Mouse (Mus musculus) heart, adult 18-20 months (tissue): Measurements from ENCODE around the gene Osgep. TPM values are rescaled to one million over a fixed set of nuclear protein-coding genes. Genes with fewer than 3 reads are reported as not detected.
"Not testable (repeated sequence)": the region's sequence is repeated elsewhere in the genome, so short reads cannot be mapped to it uniquely, and the experiment has no call there.

Source experiments
- DNase-seq, 2 experiments: peaks; one replicate each; pipeline ENCODE4 v3.0.0; 2021 to 2022; ENCODE audit warnings: mixed read lengths in 1 of 2
- total RNA-seq, 2 experiments: library from RNA; stranded (reverse); gene quantifications; 2 replicates each; pipeline ENCODE4 v1.2.3; 2021

Osgep gene
- total RNA-seq, 2 experiments from 2014 or later, result 70.2 to 74.5 TPM

DNA sequence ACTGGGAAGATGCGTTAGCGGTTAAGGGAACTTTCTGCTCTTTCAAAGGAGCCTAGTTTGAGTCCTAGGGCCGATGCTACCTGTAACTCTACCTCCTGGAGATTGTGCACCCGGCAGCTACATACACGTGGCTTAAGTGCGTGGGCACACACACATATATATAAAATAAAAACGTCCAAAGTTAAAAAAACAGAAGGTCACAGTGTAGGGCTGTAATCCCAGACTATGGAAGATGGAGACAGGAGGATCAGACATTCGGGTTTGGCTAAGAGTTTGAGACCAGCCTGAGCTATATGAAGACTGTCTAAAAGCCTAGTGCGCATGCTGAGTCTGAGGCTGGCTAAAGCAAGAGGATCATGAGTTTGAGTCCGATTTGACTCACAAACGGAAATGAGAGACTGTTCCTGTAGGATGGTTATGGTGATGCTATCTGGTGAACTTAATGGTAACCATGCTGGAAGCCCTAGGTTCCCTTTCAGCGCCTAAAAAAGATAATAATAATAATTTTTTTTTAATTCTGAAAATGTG, 6.9 kb upstream of the Osgep start:
- peak in 1 of 2 experiments; percentile 30 for DNase-seq

DNA sequence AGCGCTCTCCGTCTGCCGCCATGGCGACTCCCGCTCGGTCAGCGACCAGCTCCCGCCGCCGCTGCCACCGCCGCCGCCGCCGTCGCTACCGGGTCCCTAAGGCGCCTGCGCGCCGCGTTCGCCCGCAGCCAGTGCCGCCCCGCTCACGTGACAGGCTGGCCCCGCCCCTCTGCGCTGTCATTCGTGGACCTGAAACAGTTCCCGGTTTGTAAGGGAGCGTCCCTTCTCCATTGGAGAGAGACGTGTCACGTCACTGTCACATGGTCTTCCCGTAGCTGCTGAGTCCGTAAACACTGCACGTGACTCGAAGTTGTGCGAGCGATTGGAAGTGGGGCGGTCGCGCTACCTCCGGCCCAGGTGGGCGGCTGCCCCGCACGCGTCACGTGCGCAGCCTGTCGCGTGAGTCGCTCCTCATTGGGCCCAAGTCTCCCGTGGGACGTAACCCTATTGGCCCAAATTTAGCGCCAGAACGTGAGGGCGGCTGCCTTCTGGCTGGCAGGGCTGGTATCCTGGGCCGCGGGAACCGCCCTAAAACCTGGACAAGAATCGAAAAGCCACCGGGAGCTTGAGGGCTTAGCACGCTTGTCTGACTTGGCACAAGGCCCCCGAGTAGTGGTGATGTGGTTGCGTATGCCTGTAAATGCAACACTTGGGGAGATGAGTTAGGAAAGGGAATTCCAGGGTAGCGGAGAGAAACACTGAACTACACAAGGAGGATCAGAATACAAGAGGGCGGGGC, 6.2 kb upstream of the Osgep start, which contains the start of the genes Pip4p1 and Pnp:
Gene Pip4p1 (minus strand): TSS at position 103 of the 739 bp plus-strand sequence.
Gene Pnp (plus strand): TSS at position 329 of the 739 bp plus-strand sequence.
- DNase-seq, result peak; percentile 99 to 100

DNA sequence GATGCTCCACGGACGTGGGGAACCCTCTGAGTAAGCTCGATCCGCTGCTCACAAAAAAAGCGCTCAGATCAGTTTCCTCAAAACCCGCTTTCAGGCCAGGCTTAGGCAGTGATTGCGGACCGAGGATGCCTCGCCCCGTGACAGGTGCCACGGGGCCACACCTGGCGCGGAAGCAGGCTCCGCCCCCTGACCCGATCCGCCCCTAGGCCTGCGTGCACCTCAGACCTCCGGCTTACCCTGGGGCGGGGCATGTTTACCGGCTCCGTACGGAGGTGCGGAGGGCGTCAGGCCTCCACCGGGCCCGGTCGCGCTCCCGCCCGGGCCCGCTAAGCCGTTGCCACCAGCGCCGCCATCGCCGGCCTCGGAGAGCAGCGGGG, 5.7 kb upstream of the Osgep start:
- DNase-seq, result no peak

DNA sequence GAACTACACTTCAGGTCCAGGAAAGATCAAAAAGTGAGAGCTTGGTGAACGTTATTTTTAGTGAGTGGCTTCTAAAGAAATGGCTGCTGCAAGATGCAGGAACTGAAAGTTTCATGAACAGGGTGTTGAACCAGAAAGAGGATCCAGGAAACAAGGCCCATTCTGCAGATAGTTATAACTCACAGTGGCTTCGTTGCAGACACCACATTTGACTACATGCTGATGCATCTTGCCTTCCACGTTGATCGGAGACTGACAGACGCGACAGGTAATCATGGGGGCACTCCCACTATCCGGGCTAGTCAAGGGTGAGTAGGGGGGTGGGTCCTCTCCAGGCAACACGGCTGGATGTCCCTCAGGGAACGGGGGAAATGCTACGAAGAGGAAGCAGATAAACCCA, 5.3 kb upstream of the Osgep start:
- peak in 1 of 2 experiments; percentile 29 for DNase-seq

DNA sequence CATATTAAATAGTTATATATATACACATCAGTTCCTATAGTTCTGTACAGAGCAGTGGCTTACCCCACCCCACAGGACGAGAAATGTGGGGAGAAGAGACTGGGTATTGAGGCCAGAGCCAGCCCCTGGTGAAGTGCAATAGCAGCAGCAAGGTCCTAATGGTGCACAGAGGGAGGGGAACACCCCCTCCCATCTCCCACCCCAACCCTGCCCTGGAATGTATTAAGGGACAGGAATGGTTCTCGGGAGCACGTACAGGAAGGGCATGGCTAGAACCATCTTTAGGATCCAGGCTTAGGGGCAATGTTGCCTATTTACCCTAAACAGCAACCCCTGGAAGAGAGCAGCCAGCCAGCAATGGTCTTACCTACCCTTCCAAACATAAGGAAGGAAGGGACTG, 2.7 kb upstream of the Osgep start:
- DNase-seq, result no peak

DNA sequence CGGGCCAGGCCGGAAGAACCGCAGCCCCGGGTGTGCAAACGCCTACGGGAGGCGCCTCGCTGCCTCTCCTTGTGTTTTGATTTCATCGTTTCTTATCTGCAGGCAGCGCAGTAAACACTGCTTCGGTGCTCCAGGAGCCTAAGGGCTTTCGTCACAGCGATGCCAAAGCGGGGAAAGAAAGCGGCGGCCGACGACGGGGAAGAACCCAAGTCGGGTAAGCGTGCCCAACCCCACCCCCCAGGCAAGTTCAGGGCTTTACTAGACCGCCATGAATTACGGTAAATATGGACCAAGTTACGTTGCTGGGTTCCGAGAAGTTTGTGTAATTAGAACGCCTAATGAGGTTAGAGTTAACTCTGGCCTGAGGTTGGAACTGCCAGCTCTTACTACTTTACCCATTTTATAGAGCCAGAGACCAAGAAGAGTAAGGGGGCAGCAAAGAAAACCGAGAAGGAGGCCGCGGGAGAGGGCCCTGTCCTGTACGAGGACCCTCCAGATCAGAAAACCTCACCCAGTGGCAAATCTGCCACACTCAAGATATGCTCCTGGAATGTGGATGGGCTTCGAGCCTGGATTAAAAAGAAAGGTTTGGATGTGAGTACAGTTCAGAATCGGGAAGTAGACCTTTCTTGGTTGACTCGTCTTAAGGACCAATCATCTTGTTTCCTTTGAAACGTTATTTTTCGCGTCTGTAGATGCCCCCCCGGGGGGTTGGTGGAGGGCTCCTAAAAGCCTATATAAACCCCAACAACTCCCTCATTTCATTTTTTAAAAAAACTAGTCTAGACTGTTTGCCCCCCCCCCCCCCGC, 623 bp upstream of the Osgep start:
- DNase-seq, result no peak

DNA sequence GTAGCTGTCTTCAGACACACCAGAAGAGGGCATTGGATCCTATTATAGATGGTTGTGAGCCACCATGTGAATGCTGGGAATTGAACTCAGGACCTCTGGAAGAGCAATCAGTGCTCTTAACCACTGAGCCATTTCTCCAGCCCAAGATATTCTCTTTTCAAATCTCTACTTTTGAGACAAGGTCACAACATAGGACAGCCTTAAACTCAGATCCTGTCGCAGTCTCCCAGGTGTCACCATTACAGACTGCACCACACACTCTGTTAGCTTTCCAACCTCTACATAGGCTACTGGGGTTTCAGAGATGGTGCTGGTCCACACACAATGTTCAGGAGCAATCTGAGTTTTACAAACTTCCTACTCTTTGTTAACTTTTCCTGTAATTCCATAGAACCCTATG, 1.3 kb downstream of the Osgep start:
- DNase-seq, result not testable (repeated sequence)

DNA sequence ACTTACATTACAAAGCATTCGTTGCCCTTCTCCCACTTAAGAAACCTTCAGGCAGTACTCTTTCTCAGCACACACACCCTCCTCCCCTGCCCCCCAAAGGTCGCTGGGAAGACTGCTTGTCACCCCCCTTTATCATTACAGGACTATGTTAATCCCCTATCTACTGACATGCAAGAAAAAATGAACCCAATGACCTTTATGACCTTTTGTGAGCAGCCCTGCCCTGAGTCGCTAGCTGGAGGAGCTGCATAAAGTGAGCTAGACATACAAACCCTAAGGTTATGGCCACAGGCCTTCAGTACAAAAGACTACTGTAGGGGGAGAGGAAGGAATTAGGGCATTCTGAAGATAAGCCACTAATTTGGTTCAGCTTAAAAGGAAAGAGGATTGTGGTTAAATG, 13.3 kb downstream of the Osgep start:
- no peak for DNase-seq

DNA sequence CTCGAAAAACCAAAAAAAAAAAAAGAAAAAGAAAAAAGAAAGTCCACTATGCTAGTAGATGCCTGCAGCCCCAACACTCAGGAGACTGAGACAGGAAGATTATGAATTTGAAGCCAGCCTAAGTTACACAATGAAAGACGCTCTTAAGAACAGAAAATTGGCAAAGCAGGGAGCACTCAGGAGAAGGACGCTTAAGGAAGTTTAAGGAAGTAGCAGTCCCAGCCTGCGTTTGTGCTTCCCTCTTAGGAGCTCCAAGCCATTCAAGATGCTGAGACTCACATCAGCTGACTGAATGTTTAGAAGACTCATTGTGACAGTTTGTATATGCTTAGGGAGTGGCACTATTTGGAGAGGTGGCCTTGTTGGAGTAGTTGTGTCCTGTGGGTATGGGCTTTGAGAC, 16.6 kb downstream of the Osgep start:
- DNase-seq, result no peak

DNA sequence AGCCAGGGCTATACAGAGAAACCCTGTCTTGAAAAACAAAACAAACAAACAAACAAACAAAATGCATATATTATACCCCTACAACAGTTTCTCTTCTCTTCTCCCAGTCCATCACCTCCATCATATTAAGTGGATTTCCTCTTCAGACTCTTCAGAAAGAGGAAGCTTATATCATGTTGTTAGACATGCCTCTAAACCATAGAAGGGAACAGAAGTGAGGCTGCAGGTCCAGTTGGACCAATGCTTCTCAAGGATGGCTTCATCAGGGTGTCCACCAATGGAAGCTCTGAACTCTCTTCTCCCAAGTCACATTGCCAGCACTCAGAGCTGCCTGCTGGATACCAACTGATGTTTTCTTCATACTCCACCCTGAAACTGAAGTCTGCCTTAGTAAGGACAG, 19.4 kb downstream of the Osgep start:
- not testable (repeated sequence) for DNase-seq

DNA sequence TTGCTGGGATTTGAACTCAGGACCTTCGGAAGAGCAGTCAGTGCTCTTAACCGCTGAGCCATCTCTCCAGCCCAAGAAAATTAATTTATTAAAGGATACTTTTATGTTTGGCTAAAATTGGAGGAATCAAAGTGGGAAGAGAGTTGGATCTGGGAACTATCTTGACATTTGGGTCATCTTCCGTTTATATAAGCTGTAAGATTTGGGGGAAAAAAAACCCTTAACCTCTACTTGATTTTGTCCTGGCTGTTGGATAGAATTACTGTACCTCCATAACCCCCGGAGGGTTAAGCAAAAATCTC, 19.9 kb downstream of the Osgep start:
- no peak for DNase-seq

DNA sequence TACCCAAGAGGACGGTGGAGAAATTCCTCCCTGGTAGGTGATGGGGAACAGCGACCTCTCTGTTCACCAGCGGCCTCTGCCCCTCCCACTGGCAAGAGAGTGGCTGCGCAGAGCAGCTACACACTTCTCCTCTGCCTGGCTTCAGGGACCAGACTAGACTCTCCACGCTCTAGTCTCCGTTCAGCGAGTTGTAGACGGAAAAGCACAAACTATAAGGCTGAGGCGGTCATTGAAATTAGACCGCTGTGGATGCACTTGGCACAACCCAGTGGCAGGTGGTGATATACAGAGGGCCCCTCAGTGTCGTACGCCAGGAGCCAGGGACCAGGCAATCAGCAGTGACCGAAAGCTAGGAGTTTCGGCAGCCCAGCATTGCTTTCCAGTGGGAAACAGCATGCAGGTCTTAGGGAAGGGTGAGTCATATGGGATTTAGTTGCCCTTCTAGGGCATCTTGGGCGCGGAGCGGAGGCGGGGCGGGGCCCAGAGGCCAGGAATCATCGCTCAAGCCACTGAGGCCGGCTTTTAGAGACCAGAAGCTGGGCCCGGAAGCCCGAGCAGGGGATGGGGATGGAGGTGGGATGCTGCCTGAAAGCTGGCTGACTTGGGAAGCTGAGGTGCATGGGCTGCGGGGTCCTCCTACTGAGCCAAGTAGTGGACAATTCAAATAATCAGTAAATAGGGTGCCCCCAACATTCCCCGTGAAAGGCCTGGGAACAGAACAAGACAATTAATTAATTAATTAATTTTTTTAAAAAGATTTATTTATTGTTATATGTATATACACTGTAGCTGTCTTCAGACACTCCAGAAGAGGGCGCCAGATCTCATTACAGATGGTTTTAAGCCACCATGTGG, 20.5 kb downstream of the Osgep start:
- peak; percentile 51 to 59 for DNase-seq

DNA sequence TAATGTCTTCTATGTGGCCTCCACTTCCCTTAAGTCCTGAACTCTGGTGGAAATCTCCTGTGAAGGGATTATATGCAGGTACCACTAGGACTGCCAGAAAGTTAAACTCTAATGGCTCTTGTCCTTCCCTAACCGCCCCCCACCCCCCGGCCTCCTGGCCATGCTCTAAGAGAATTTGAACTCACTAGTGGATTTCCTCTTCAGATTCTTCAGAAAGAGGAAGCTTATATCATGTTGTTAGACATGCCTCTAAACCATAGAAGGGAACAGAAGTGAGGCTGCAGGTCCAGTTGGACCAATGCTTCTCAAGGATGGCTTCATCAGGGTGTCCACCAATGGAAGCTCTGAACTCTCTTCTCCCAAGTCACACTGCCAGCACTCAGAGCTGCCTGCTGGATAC, 26.7 kb downstream of the Osgep start:
- DNase-seq, result not testable (repeated sequence)

DNA sequence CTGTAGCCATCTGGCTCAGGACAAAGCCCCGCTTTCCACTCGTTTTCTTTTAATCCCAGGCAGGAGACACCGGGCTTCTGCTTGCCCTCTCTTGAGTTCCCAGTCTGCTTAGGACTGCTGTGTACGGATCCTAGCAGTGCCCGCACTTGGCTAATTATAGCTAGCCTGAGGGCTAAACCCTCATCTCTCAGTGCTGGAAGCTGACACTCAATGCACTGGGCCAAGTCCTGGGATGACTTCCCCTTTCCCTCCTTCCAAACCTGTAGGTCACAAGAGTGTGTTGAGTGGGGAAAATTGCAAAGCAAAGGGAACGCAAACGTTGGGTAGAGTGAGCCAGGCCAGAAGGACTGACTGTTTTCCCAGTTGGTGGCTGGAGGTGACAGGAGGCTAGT, 27.3 kb downstream of the Osgep start, which contains the start of gene Klhl33:
Gene Klhl33 (minus strand): TSS at position 134 of the 392 bp plus-strand sequence.
- peak; percentile 58 to 66 for DNase-seq

DNA sequence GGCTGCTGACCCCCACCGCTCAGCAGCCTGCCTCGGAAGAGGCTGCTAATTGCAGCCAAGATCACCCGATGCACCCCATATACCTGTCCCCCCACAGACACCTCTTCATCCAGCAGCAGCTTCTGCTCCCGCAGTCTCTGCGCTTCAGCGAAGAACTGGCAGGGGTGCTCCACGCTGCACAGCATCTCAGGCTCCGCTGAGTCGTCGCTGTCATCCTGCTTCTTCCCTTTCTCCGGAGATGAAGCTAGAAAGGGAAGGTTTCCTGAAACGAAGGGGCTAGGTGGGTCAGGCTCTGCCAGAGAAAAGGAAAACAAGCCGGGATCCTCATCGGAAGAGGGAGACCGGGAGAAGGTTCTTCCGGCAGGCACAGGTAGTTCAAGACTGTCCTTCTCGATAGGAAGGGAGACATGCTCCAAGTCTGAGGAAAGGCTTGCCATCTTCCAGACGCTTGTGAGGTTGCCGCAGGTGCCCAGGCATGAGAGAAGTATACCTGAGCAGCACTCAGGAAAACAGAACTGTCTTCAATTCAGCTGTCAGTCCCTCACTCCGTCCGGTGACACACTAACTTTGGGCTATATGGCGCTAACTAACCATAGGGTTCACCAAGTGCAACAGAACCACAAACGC, 27.8 kb downstream of the Osgep start:
- peak in 1 of 2 experiments; percentile 57 for DNase-seq

DNA sequence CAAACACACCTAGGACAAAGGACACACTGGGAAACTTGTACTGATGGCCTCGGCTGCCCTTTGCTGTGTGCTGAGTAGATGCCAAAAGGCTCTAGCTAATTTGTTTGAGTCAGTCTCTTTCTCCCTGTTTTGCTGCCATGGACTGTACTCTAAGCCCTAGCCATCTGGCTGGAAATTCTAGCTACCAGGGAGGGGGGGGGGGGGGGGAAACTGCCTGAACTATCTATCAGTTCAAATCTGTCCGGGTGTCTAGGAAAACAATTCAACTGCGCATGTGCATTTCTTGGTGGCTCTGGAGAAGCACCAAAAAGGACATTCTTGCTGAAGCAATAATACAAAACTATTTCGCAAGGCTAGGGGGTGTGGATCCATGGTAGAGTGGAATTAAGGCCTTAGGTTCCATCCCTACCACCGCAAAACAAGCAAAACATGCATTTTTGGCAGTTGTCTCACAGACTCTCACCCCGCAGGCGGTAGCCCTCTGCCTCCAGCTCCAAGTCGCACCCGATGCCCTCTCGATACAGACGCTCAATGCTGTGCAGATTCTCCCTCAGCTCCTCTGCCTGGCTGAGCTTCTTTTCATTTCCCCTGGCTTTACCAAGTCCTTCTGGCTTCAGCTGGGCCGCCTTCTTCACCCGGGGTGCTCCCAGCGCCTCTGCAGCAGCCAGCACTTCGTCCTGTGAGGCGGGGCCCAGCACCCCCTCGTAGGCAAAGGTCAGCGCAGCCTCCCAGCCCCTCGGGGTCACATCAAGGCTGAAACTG, 28.5 kb downstream of the Osgep start:
- DNase-seq, result peak; percentile 90

DNA sequence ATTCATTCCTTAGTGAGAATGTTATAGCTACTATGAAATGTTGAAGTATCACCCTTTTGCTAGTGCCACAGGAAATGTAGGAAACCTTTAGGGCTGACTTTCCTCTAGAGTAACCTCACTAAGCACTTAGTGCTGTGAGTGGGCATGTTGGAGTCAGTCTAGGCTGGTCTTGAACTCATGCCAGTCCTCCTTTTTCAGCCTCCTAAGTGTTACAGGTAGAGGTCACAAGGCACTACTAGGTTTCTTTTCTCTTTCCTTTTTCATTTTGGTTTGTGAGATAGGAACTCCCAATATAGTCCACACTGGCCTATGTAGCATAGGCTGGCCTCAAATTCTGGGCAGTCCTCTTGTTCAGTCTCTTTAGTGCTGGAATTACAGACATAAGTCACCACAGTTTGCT, 29.3 kb downstream of the Osgep start:
- peak in 1 of 2 experiments; percentile 18 for DNase-seq

DNA sequence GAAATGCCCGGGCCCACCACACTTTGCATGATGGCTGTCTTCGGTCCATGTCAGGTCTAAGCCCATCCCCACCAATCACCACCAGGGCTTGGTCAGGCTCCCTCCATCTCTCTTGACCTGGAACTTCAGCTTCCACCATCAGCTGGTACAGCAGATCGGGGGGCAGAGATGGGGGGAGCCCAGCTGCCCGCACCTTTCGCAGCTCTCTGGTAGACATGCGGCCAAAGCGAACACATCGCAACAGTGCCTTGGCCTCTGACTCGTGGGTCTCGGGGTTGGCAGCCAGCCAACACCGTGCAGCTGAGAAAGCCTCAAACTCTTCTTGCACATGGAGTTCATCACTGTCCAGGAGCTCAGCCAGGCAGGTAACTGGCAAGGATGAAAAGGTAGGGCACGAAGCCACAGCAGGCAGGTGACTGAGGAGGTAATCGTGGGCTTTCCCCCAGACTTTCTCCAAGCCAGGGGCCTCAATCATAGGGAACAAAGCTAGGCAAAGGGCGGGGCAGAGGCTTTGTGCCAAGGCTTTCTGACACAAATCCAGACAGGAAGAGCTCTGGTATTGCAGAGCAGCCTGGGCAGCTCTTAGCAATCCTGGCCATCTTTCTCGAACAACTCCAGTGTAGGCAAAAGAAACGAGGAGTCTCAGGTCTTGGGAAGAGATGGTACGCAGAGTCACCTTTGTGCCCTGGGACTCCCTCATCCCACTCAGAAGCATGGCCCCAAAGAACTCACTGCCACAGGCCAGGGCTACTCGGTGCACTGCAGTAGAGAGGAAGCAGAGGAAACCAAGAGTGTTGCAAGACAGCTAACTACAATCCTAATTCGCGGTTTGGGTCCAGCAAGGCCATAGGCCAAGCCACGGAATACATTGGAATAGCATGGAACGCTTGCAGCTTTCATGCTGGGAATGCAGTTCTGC, 31.9 kb downstream of the Osgep start:
- peak; percentile 61 for DNase-seq

DNA sequence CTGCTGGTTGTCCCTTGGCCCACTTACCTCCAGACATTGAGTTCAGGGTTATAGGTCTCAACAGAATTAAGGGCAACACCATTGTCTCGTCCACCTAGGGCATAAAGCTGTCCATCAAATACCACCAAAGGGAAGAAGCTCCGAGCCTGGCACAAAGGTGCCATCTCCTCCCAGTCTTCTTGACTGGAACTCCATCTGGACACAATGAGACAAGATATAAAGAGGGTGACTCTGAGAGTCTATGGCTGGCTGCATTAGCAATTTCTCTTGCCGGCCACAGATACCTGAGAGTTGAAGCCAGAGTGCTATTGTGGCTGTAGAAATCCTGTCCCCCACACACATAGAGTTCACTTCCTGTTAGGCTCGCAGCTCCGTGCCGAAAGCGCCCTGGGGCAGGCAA, 32.6 kb downstream of the Osgep start:
- no peak for DNase-seq

DNA sequence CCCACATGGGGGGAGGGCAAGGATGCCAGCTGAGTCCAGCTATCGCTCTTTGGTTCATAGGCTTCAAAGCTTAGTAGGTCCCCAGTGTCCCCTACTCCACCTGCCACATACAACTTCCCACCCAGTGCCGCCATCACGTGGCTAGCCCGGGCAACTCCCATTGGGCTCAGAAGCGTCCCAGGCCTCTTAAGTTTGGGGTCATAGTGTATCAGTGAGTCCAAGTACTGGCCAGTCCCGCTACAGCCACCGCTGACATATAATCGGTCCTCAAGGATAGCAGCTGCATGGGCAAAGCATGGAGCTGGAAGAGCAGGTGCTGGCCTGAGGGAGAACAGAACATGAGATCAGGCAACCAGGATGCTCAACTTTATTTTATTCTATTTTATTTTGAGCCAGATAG, 33.1 kb downstream of the Osgep start:
- no peak for DNase-seq
